Mouse (Mus musculus) kidney, adult 18-20 months (tissue): ENCODE measurements around the gene Zyx.

Experiments
- DNase-seq: peaks from one replicate; pipeline ENCODE4 v3.0.0; 2021

The Zyx gene

GRCm38 (mm10) chr6:42399938-42400337 lies 50.5 kb downstream of the Zyx start, which contains the start of gene Tas2r143:
TSS of gene Tas2r143 (plus strand) at chr6:42400238.
- DNase-seq, result no peak

DNA sequence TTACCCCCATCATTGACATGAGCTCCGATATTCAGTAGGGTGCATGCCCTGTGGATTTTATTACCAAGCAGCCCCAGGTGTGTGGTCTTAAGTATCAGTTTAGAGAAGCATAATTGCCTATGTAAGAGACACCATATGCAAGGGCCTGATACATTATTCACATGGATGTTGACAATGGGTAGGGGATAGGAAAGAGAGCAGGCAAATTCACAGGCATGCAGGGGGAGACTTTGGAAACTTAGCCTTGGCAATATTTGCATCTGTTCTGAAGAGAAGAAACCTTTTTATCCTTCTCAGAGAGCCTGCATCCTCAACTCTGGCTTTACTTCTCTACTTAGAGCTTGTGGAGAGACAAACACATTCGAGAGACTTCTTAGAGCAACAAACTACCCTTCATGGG lies 55.7 kb downstream of the Zyx start, which contains the start of gene Tas2r135:
Gene Tas2r135 (plus strand): TSS at position 301 of the 400 bp plus-strand sequence.
- no peak for DNase-seq
